Mouse (Mus musculus) retina, embryonic 14.5 days (tissue): ENCODE results near the gene Gm21093.
"Not testable (repeated sequence)": the region's sequence is repeated elsewhere in the genome, so short reads cannot be mapped to it uniquely, and the experiment has no call there.

Source experiments
- DNase-seq: peaks from one replicate; pipeline ENCODE4 v3.0.0-alpha.2; 2015; ENCODE audit warnings: low spot score

Gm21093 gene

DNA sequence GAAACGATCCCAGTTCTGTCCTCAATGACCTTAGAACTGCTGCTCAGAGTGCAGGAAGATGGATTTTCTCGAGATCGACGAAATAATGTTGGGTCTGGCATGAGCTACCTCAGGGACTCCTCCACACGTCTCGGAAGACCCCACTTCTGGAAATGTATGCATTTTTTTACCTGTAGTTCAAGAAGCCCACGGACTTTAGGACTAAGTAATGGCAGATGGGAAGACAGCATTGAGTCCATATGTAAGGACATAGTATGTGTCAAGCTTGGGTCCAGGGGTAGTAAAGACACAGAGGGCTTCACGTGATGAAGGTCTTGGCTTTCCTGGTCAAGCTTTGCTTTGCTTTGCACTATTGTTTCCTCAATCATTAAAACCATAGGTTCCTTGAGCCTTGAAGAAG is at the start of gene Gm21093:
Gm21093 (minus strand) TSS at position 101 of the 400 bp plus-strand sequence.
- DNase-seq = not testable (repeated sequence)
